Mouse (Mus musculus): ENCODE measurements around the gene Vmn1r206.
"Not testable (repeated sequence)": the region's sequence is repeated elsewhere in the genome, so short reads cannot be mapped to it uniquely, and the experiment has no call there.

Vmn1r206 gene

GRCm38 (mm10) chr13:22624151-22624550, at the start of gene Vmn1r206:
Gene Vmn1r206 (minus strand): TSS chr13:22624251.
- DNase-seq (ENCODE audit: low spot score) = not testable (repeated sequence)

- DNase-seq (ENCODE audit: low spot score) = no peak
Observed at GRCm38 (mm10) chr13:22592900-22593299, 31.2 kb downstream of the Vmn1r206 start, which contains the start of gene Vmn1r205. Gene Vmn1r205 (minus strand): TSS chr13:22593000.

GRCm38 (mm10) chr13:22583336-22583735, 40.7 kb downstream of the Vmn1r206 start:
- DNase-seq (ENCODE audit: low spot score) = not testable (repeated sequence)

GRCm38 (mm10) chr13:22574911-22575310, 49.1 kb downstream of the Vmn1r206 start:
- DNase-seq (ENCODE audit: low spot score) = not testable (repeated sequence)

Data from urinary bladder, postnatal 25 days (tissue).